Comparison of ENCODE assay signal across 21 mouse cellular contexts in the genomic region with DNA sequence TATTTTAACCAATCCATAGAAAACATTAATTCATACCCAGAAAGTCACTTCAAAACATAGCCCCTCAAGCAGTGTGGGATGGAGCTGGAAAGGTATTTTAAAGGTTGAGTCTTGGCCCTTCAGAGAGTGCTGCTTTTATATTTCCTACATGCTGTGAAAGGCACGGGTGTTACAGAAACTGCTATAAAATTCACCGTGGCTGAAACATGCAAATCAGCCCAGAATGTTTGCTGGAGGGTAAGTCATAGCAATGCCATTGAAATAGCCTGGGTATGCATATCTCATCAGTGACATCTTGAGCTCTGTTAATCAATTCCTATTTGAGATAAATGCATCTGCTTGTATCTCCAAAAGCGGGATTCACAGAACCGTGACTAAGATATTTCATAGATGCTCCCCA.
DNase-seq lines count a peak whose midpoint lies in the region; ATAC-seq lines count a peak whose summit lies in the region.
"Had no signal": no experiment of that assay in that cellular context is flagged by ENCODE, and none has a peak within 500 bp of the region (broad histone marks: within the 10 kb centered on the region; RNA-seq: fewer than 3 reads in every experiment).

No protein-coding gene starts in this region.

- peak; percentile 74 for ATAC-seq in neural tube, embryonic 11.5 days (ENCODE audit: insufficient read depth, low FRiP score, low TSS enrichment)
- ATAC-seq in hindbrain, embryonic 15.5 days (ENCODE audit: low FRiP score, low read depth) = 0 out of 2 replicates have a peak, but pooled peaks have one; percentile 27
- ATAC-seq in midbrain, embryonic 15.5 days (replicated peaks) = peak; percentile 90

- H3K4me3 ChIP-seq in neural tube, embryonic 11.5 days (ENCODE audit: low read depth, low read length) = no peak overlapping the region
- H3K4me3 ChIP-seq in hindbrain, embryonic 15.5 days = no peak overlapping the region
- no peak overlapping the region for H3K4me3 ChIP-seq in midbrain, embryonic 15.5 days
- H3K4me3 ChIP-seq: forebrain, embryonic 10.5 days; heart, adult 2 months; heart, embryonic 15.5 days; liver, embryonic 15.5 days had no signal

- WGBS in neural tube, embryonic 11.5 days = 40% methylated on average over 4 of the region's 4 CpGs
- 29% methylated on average over 4 of the region's 4 CpGs for WGBS in hindbrain, embryonic 15.5 days
- WGBS in midbrain, embryonic 15.5 days = 33% methylated on average over 4 of the region's 4 CpGs

- peak; percentile 10 for DNase-seq in neural tube, embryonic 11.5 days (ENCODE audit: low spot score)
- DNase-seq in neural tube, embryonic 10.5 days (ENCODE audit: extremely low spot score, low spot score) = no peak
- no peak for DNase-seq in left cerebral cortex, postnatal 36 days (ENCODE audit: low spot score in 2 of 2)
- no peak for DNase-seq in right cerebral cortex, postnatal 14 days
- no peak for DNase-seq in ovary, postnatal 14 days (ENCODE audit: low spot score)
- no peak for DNase-seq in left cerebral cortex, postnatal 10 days (ENCODE audit: extremely low spot score in 1 of 2, low spot score in 2 of 2)
- DNase-seq: adrenal gland, postnatal 10 days; cerebellum, adult 11-12 months; cerebellum, postnatal 25 days; gastrocnemius, postnatal 25 days; heart, adult 2 months; heart, postnatal 4 days; kidney, adult 11 months; right cerebral cortex, adult 18-20 months; thymus, postnatal 25 days had no signal

- H3K4me2 ChIP-seq in neural tube, embryonic 11.5 days (ENCODE audit: low read depth) = no peak overlapping the region
- no peak overlapping the region for H3K4me2 ChIP-seq in hindbrain, embryonic 15.5 days
- H3K4me2 ChIP-seq in midbrain, embryonic 15.5 days = no peak overlapping the region
- H3K4me2 ChIP-seq: heart, embryonic 15.5 days; liver, embryonic 15.5 days had no signal

- no peaks in the 10 kb centered on the region for H3K4me1 ChIP-seq in neural tube, embryonic 11.5 days (ENCODE audit: control insufficient read depth, insufficient read depth, low read length)
- peaks cover 7% of the 10 kb centered on the region for H3K4me1 ChIP-seq in hindbrain, embryonic 15.5 days (replicated peaks)
- peaks cover 10% of the 10 kb centered on the region for H3K4me1 ChIP-seq in midbrain, embryonic 15.5 days
- H3K4me1 ChIP-seq: forebrain, embryonic 10.5 days; heart, embryonic 15.5 days; liver, embryonic 15.5 days had no signal

- H3K9me3 ChIP-seq in neural tube, embryonic 11.5 days (ENCODE audit: control insufficient read depth, low read length) = no peaks in the 10 kb centered on the region
- H3K9me3 ChIP-seq in hindbrain, embryonic 15.5 days = no peaks in the 10 kb centered on the region
- H3K9me3 ChIP-seq in midbrain, embryonic 15.5 days = no peaks in the 10 kb centered on the region
- H3K9me3 ChIP-seq: forebrain, embryonic 10.5 days; heart, embryonic 15.5 days; liver, embryonic 15.5 days had no signal

- H3K9ac ChIP-seq in neural tube, embryonic 11.5 days (ENCODE audit: low read length) = no peak overlapping the region
- H3K9ac ChIP-seq in hindbrain, embryonic 15.5 days = no peak overlapping the region
- no peak overlapping the region for H3K9ac ChIP-seq in midbrain, embryonic 15.5 days
- H3K9ac ChIP-seq: heart, embryonic 15.5 days; liver, embryonic 15.5 days had no signal

- intact Hi-C loops in left cerebral cortex, postnatal 36 days (cut with DNase I) = no loop called here
- intact Hi-C loops in left cerebral cortex, postnatal 10 days (cut with DNase I) = no loop called here

- H3K27ac ChIP-seq in neural tube, embryonic 11.5 days (ENCODE audit: low read depth, low read length) = no peak overlapping the region
- H3K27ac ChIP-seq in hindbrain, embryonic 15.5 days (replicated peaks) = peak overlapping the region; percentile 69
- peak overlapping the region; percentile 68 for H3K27ac ChIP-seq in midbrain, embryonic 15.5 days
- H3K27ac ChIP-seq: forebrain, embryonic 10.5 days; heart, adult 2 months; heart, embryonic 15.5 days; kidney, postnatal 0 days; liver, embryonic 15.5 days had no signal

- no peaks in the 10 kb centered on the region for H3K27me3 ChIP-seq in neural tube, embryonic 11.5 days (ENCODE audit: control insufficient read depth, insufficient read depth, low read length)
- no peaks in the 10 kb centered on the region for H3K27me3 ChIP-seq in hindbrain, embryonic 15.5 days
- H3K27me3 ChIP-seq in midbrain, embryonic 15.5 days (replicated peaks) = no peaks in the 10 kb centered on the region
- H3K27me3 ChIP-seq: heart, embryonic 15.5 days; liver, embryonic 15.5 days had no signal

- H3K36me3 ChIP-seq in neural tube, embryonic 11.5 days (ENCODE audit: control insufficient read depth, insufficient read depth, low read length) = no peaks in the 10 kb centered on the region
- no peaks in the 10 kb centered on the region for H3K36me3 ChIP-seq in hindbrain, embryonic 15.5 days
- H3K36me3 ChIP-seq in midbrain, embryonic 15.5 days (replicated peaks) = no peaks in the 10 kb centered on the region
- H3K36me3 ChIP-seq: forebrain, embryonic 10.5 days; heart, embryonic 15.5 days; liver, embryonic 15.5 days had no signal

Comparison
In these comparisons a context has a peak if more than half of its experiments do, and no peak if none do; other contexts are left out.
1. ATAC-seq: peak in every context shown above with its lines; median percentile 90 in midbrain, embryonic 15.5 days; 74 in neural tube, embryonic 11.5 days; 27 in hindbrain, embryonic 15.5 days.